Mouse (Mus musculus) ES-E14 (cell line): ENCODE data around the gene Zfp709. TPM values are rescaled to one million over a fixed set of nuclear protein-coding genes. Genes with fewer than 3 reads are reported as not detected.
"Not testable (repeated sequence)": the region's sequence is repeated elsewhere in the genome, so short reads cannot be mapped to it uniquely, and the experiment has no call there.

Experiments used
- DNase-seq: peaks from one replicate; pipeline ENCODE4 v3.0.0-alpha.2; 2013; ENCODE audit warnings: low read depth, low spot score
- H3K27ac ChIP-seq: 2 replicates; pipeline ENCODE4 v1.5.1; 2012; ENCODE audit warnings: low read depth, mild to moderate bottlenecking, low read length, moderate library complexity, mixed read lengths; ENCODE audit not compliant: poor library complexity, insufficient read depth, severe bottlenecking
- H3K36me3 ChIP-seq: 2 replicates; pipeline ENCODE4 v1.6.1; 2012; ENCODE audit warnings: mild to moderate bottlenecking, low read length, moderate library complexity, mixed read lengths; ENCODE audit not compliant: control insufficient read depth, poor library complexity, insufficient read depth, severe bottlenecking
- H3K4me1 ChIP-seq, 2 experiments: fragments of 150-350 bp in 1 of 2; sonication (generic) in 1 of 2; 2 replicates each; pipeline ENCODE4 v1.6.1; 2012; ENCODE audit warnings: low read length in 2 of 2, mild to moderate bottlenecking in 1 of 2, mixed read lengths in 1 of 2; ENCODE audit not compliant: control insufficient read depth in 2 of 2, insufficient read depth in 2 of 2, poor library complexity in 1 of 2
- H3K4me3 ChIP-seq, 2 experiments: fragments of 150-350 bp in 1 of 2; sonication (generic) in 1 of 2; 2 replicates each; pipeline ENCODE4 v1.5.1; 2012; ENCODE audit warnings: low read length in 2 of 2, low read depth in 1 of 2, mild to moderate bottlenecking in 1 of 2, mixed read lengths in 1 of 2; ENCODE audit not compliant: insufficient read depth in 1 of 2, poor library complexity in 1 of 2, severe bottlenecking in 1 of 2
- H3K9ac ChIP-seq: 2 replicates; pipeline ENCODE4 v1.6.1; 2012; ENCODE audit warnings: low read depth, mild to moderate bottlenecking, low read length, mixed read lengths; ENCODE audit not compliant: poor library complexity, insufficient read depth, severe bottlenecking
- H3K9me3 ChIP-seq: fragments of 150-350 bp; sonication (generic); 2 replicates; pipeline ENCODE4 v1.6.1; 2012; ENCODE audit warnings: low read depth, mild to moderate bottlenecking, low read length; ENCODE audit not compliant: control insufficient read depth, insufficient read depth
- in situ Hi-C, 2 experiments: fragments of 600-800 bp; cut with MboI; formaldehyde crosslinking; loops; one replicate each; pipeline ENCODE4 v1.15.1; 2025; ENCODE audit warnings: low sequenced_read_pairs in 2 of 2, inconsistent platforms in 1 of 2; ENCODE audit not compliant: unreplicated experiment in 2 of 2
- total RNA-seq: library from RNA; depleted of rRNA; stranded (reverse); fragments of 300-350 nt; gene quantifications from 2 replicates; pipeline ENCODE4 v1.2.3, GENCODE M21; 2012

Gene Zfp709
- total RNA-seq, 1 experiment = 3.2 TPM

GRCm38 (mm10) chr8:71851014-71851413 lies 30.8 kb upstream of the Zfp709 start:
- H3K4me3 ChIP-seq, H3K9ac ChIP-seq, H3K4me1 ChIP-seq, H3K36me3 ChIP-seq, H3K27ac ChIP-seq, DNase-seq, H3K9me3 ChIP-seq: not testable (repeated sequence)
- in situ Hi-C loops = loop anchor here in 1 of 2 experiments (25.0 kb wide), 1 partner anchor 89 kb away; no protein-coding TSS in a partner anchor

GRCm38 (mm10) chr8:71853360-71853759 lies 28.5 kb upstream of the Zfp709 start:
- H3K27ac ChIP-seq, DNase-seq: not testable (repeated sequence)
- in situ Hi-C loops = loop anchor here in 1 of 2 experiments (25.0 kb wide), 1 partner anchor 91 kb away; no protein-coding TSS in a partner anchor

GRCm38 (mm10) chr8:71856630-71857328 lies 25.0 kb upstream of the Zfp709 start:
- not testable (repeated sequence) for H3K36me3 ChIP-seq, H3K27ac ChIP-seq, DNase-seq, H3K9ac ChIP-seq, H3K4me1 ChIP-seq, H3K9me3 ChIP-seq, H3K4me3 ChIP-seq
- in situ Hi-C loops = loop anchor here in 1 of 2 experiments (25.0 kb wide), 1 partner anchor 94 kb away; no protein-coding TSS in a partner anchor

More at GRCm38 (mm10) chr8:71853360-71853759, 28.5 kb upstream of the Zfp709 start:
- not testable (repeated sequence) for H3K36me3 ChIP-seq, H3K4me1 ChIP-seq, H3K9me3 ChIP-seq, H3K9ac ChIP-seq, H3K4me3 ChIP-seq

- not testable (repeated sequence) for H3K9me3 ChIP-seq, H3K9ac ChIP-seq, H3K4me3 ChIP-seq, H3K36me3 ChIP-seq, H3K27ac ChIP-seq, DNase-seq, H3K4me1 ChIP-seq
- in situ Hi-C loops = loop anchor here in 1 of 2 experiments (25.0 kb wide), 1 partner anchor 95 kb away; no protein-coding TSS in a partner anchor
These were observed 24.5 kb upstream of the Zfp709 start for GRCm38 (mm10) chr8:71857364-71857763.

- H3K36me3 ChIP-seq, H3K4me1 ChIP-seq, H3K4me3 ChIP-seq, H3K27ac ChIP-seq, H3K9ac ChIP-seq, H3K9me3 ChIP-seq, DNase-seq: not testable (repeated sequence)
- in situ Hi-C loops = loop anchor here (10.0 to 25.0 kb wide), 2 partner anchors 99 to 667 kb away; no protein-coding TSS in a partner anchor
These were observed 20.3 kb upstream of the Zfp709 start for GRCm38 (mm10) chr8:71861551-71861950.

- H3K9me3 ChIP-seq, H3K36me3 ChIP-seq, H3K4me3 ChIP-seq, H3K9ac ChIP-seq, H3K4me1 ChIP-seq, H3K27ac ChIP-seq, DNase-seq: not testable (repeated sequence)
- in situ Hi-C loops = loop anchor here (10.0 to 25.0 kb wide), 2 partner anchors 100 to 667 kb away; no protein-coding TSS in a partner anchor
These were observed 19.8 kb upstream of the Zfp709 start for GRCm38 (mm10) chr8:71862038-71862437.

- in situ Hi-C loops = not testable (repeated sequence)
- peak overlapping the region; percentile 39 to 54; a peak in 3 of 4 replicates for H3K4me3 ChIP-seq
These were observed 18.8 kb downstream of the Zfp709 start for GRCm38 (mm10) chr8:71900666-71901065.

GRCm38 (mm10) chr8:71903084-71903483 lies 21.3 kb downstream of the Zfp709 start:
- DNase-seq, H3K9ac ChIP-seq, in situ Hi-C loops, H3K9me3 ChIP-seq, H3K4me3 ChIP-seq, H3K36me3 ChIP-seq, H3K4me1 ChIP-seq, H3K27ac ChIP-seq: not testable (repeated sequence)

More at GRCm38 (mm10) chr8:71900666-71901065, 18.8 kb downstream of the Zfp709 start:
- H3K4me1 ChIP-seq, DNase-seq, H3K9me3 ChIP-seq, H3K36me3 ChIP-seq: not testable (repeated sequence)
- Histone ChIP-seq H3K27ac (peak overlapping the region; percentile 87), H3K9ac (peak overlapping the region; percentile 48; the same call in 1 of the 2 replicates)
